Mouse (Mus musculus) heart, embryonic 15.5 days (tissue): Measurements from ENCODE around the gene Fzd9. TPM values are rescaled to one million over a fixed set of nuclear protein-coding genes. Genes with fewer than 3 reads are reported as not detected.
"Not testable (repeated sequence)": the region's sequence is repeated elsewhere in the genome, so short reads cannot be mapped to it uniquely, and the experiment has no call there.

Experiments used
- ATAC-seq: fragments of 200-750 bp; cut with Nextera tagmentation; replicated peaks from 2 replicates; pipeline ENCODE4 v1.8.0; 2017; ENCODE audit warnings: low read depth, moderate TSS enrichment; ENCODE audit not compliant: insufficient number of reproducible peaks, insufficient read depth, low FRiP score
- H3K27ac ChIP-seq: fragments of 300-500 bp; sonication (generic); 2 replicates; pipeline ENCODE4 v1.5.1; 2015; ENCODE audit warnings: mild to moderate bottlenecking, inconsistent platforms
- H3K27me3 ChIP-seq: fragments of 300-500 bp; sonication (generic); 2 replicates; pipeline ENCODE4 v1.6.1; 2015; ENCODE audit warnings: inconsistent platforms
- H3K36me3 ChIP-seq: fragments of 300-500 bp; sonication (generic); 2 replicates; pipeline ENCODE4 v1.6.1; 2015; ENCODE audit warnings: mild to moderate bottlenecking, inconsistent platforms
- H3K4me1 ChIP-seq: fragments of 300-500 bp; sonication (generic); replicated peaks from 2 replicates; pipeline ENCODE4 v1.6.1; 2015; ENCODE audit warnings: inconsistent platforms
- H3K4me2 ChIP-seq: fragments of 300-500 bp; sonication (generic); 2 replicates; pipeline ENCODE4 v1.6.1; 2015; ENCODE audit warnings: inconsistent platforms, mild to moderate bottlenecking, moderate library complexity
- H3K4me3 ChIP-seq: fragments of 300-500 bp; sonication (generic); 2 replicates; pipeline ENCODE4 v1.5.1; 2015; ENCODE audit warnings: mild to moderate bottlenecking, inconsistent platforms
- H3K9ac ChIP-seq: fragments of 300-500 bp; sonication (generic); 2 replicates; pipeline ENCODE4 v1.6.1; 2015; ENCODE audit warnings: mild to moderate bottlenecking, inconsistent platforms
- H3K9me3 ChIP-seq: fragments of 300-500 bp; sonication (generic); replicated peaks from 2 replicates; pipeline ENCODE4 v1.6.1; 2016; ENCODE audit warnings: inconsistent platforms
- WGBS: fragments of 180-500 bp; shearing (Covaris S2); methylation state at CpG from one replicate; pipeline ENCODE4 v1.1.7; 2015; ENCODE audit warnings: mixed read lengths; 5-methylcytosine and 5-hydroxymethylcytosine counted together
- polyA plus RNA-seq: library from polyadenylated mRNA; unstranded; fragments of >200 nt; fragmentation: Nextera tagmentation; extraction: Ambion mirVana; gene quantifications from 2 replicates; pipeline ENCODE4 v1.2.1, GENCODE M21; 2015

The Fzd9 gene
- polyA plus RNA-seq, 1 experiment from 2014 or later, result 5.0 TPM

GRCm38 (mm10) chr5:135247337-135247736 lies 3.7 kb downstream of the Fzd9 start:
- H3K9me3 ChIP-seq, result no peaks in the 10 kb centered on the region
- no peak for ATAC-seq
- H3K36me3 ChIP-seq, result peaks cover 49% of the 10 kb centered on the region
- no peak overlapping the region for H3K4me3 ChIP-seq
- H3K27me3 ChIP-seq, result peaks cover 17% of the 10 kb centered on the region
- H3K4me1 ChIP-seq, result peaks cover 39% of the 10 kb centered on the region
- no peak overlapping the region for H3K27ac ChIP-seq
- H3K4me2 ChIP-seq, result no peak overlapping the region
- no peak overlapping the region for H3K9ac ChIP-seq
- 75% methylated on average over 9 of the region's 9 CpGs for WGBS

- Histone ChIP-seq H3K27me3 (peaks cover 17% of the 10 kb centered on the region), H3K4me2 (no peak overlapping the region), H3K9ac (no peak overlapping the region), H3K4me1 (peaks cover 46% of the 10 kb centered on the region), H3K9me3 (no peaks in the 10 kb centered on the region), H3K36me3 (peaks cover 57% of the 10 kb centered on the region), H3K4me3 (no peak overlapping the region), H3K27ac (no peak overlapping the region)
- 63% methylated on average over 4 of the region's 4 CpGs for WGBS
- no peak for ATAC-seq
Measured at GRCm38 (mm10) chr5:135246531-135246930, 4.5 kb downstream of the Fzd9 start.

- no peak overlapping the region for H3K4me2 ChIP-seq
- H3K9me3 ChIP-seq, result no peaks in the 10 kb centered on the region
- H3K4me3 ChIP-seq, result no peak overlapping the region
- ATAC-seq, result no peak
- 94% methylated on average over 1 of the region's 1 CpGs for WGBS
- peaks cover 34% of the 10 kb centered on the region for H3K4me1 ChIP-seq
- peak overlapping the region; percentile 89 for H3K27ac ChIP-seq
- H3K9ac ChIP-seq, result no peak overlapping the region
- H3K27me3 ChIP-seq, result no peaks in the 10 kb centered on the region
- H3K36me3 ChIP-seq, result peaks cover 88% of the 10 kb centered on the region
Measured at GRCm38 (mm10) chr5:135243166-135243565, 7.9 kb downstream of the Fzd9 start.

DNA sequence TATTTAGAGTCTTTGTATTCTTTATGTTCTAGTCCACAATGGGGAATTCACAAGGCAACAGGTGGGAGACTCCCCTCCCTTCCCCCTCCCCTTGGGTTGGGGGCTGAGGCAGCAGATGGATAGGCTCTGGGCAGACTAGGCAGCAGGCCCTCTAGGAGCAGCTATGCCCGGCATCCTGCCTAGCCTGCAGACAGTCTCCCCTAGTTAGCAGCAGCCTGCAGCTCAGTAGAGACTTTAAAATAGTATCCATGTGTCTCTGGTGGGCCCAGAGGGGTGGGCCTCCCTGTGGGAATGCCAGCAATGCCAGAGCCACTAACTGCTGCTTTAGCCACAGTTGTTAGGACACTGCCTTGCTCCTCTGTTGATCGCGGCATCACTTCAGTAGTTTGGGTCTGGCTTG lies 8.4 kb downstream of the Fzd9 start:
- H3K27me3 ChIP-seq, result no peaks in the 10 kb centered on the region
- no peak overlapping the region for H3K4me3 ChIP-seq
- no peak overlapping the region for H3K4me2 ChIP-seq
- no peak; the same call in 1 of the 2 replicates for ATAC-seq
- H3K9ac ChIP-seq, result no peak overlapping the region
- 56% methylated on average over 3 of the region's 3 CpGs for WGBS
- H3K27ac ChIP-seq, result peak overlapping the region; percentile 89
- no peaks in the 10 kb centered on the region for H3K9me3 ChIP-seq
- peaks cover 34% of the 10 kb centered on the region for H3K4me1 ChIP-seq
- peaks cover 93% of the 10 kb centered on the region for H3K36me3 ChIP-seq

GRCm38 (mm10) chr5:135242136-135242535 lies 8.9 kb downstream of the Fzd9 start:
- 59% methylated on average over 12 of the region's 12 CpGs for WGBS
- H3K9ac ChIP-seq, result no peak overlapping the region
- H3K36me3 ChIP-seq, result peaks cover 94% of the 10 kb centered on the region
- H3K4me3 ChIP-seq, result no peak overlapping the region
- no peak overlapping the region for H3K4me2 ChIP-seq
- no peaks in the 10 kb centered on the region for H3K27me3 ChIP-seq
- no peaks in the 10 kb centered on the region for H3K9me3 ChIP-seq
- H3K27ac ChIP-seq, result peak overlapping the region; percentile 89
- H3K4me1 ChIP-seq, result peaks cover 32% of the 10 kb centered on the region
- no peak for ATAC-seq

DNA sequence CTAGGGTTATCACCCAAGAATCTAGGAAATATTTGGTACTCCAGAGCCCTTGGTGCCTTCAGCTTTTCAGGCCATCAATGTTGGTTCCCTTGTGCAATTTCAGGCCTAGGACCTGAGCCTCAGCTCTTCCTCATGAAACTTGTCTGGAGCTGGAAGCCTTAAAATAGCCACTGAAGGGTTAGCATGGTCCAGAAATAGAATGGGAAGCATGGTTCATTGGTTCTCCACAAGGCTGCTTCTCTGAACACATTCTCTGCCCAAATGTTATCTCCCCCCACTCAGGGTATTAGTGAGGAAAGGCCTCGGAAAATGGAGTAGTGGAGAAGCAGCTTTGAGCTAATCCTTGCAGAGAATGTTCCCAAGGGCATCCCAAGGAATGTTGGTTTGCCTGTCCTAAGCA lies 9.6 kb downstream of the Fzd9 start:
- Histone ChIP-seq H3K9me3 (no peaks in the 10 kb centered on the region), H3K4me2 (peak overlapping the region; percentile 27; the same call in 1 of the 2 replicates), H3K4me3 (no peak overlapping the region), H3K27ac (peak overlapping the region; percentile 89), H3K4me1 (peaks cover 32% of the 10 kb centered on the region), H3K9ac (no peak overlapping the region), H3K36me3 (peaks cover 94% of the 10 kb centered on the region), H3K27me3 (no peaks in the 10 kb centered on the region)
- 50% methylated on average over 1 of the region's 1 CpGs for WGBS
- no peak for ATAC-seq

GRCm38 (mm10) chr5:135238832-135239231 lies 12.2 kb downstream of the Fzd9 start:
- ATAC-seq, result no peak
- Histone ChIP-seq H3K4me2 (no peak overlapping the region), H3K27me3 (no peaks in the 10 kb centered on the region), H3K4me1 (peaks cover 32% of the 10 kb centered on the region), H3K36me3 (peaks cover 94% of the 10 kb centered on the region), H3K9ac (no peak overlapping the region), H3K27ac (no peak overlapping the region), H3K4me3 (no peak overlapping the region), H3K9me3 (no peaks in the 10 kb centered on the region)
- WGBS, result 81% methylated on average over 2 of the region's 2 CpGs

DNA sequence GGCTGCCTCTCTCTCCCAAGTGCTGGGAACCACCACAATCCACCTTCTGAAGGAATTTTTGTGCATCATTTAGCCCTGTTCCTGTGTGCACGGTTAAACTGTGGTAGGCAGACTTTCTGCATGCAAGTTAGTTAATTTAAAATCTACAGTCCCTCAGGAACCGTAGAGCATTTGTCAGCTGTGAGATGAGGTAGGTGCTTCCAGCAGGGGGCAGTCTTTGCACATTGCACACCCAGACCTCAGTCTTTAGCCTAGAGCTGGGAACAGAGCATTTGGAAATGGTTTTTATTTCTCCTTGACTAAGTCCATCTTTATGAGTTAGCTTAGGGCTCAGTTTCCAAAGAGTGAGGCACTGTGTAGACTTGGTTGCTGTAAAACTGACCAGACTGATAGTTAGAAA lies 14.5 kb downstream of the Fzd9 start:
- ATAC-seq, result no peak
- Histone ChIP-seq H3K36me3 (peaks cover 97% of the 10 kb centered on the region), H3K4me3 (no peak overlapping the region), H3K27me3 (no peaks in the 10 kb centered on the region), H3K9ac (no peak overlapping the region), H3K4me2 (no peak overlapping the region), H3K4me1 (peaks cover 15% of the 10 kb centered on the region), H3K27ac (no peak overlapping the region), H3K9me3 (no peaks in the 10 kb centered on the region)
- WGBS, result 39% methylated on average over 2 of the region's 2 CpGs

GRCm38 (mm10) chr5:135233166-135233920 lies 17.7 kb downstream of the Fzd9 start:
- Histone ChIP-seq H3K4me2 (no peak overlapping the region), H3K27me3 (no peaks in the 10 kb centered on the region), H3K9ac (no peak overlapping the region), H3K4me3 (no peak overlapping the region), H3K4me1 (no peaks in the 10 kb centered on the region), H3K27ac (no peak overlapping the region), H3K36me3 (peaks cover 96% of the 10 kb centered on the region), H3K9me3 (no peaks in the 10 kb centered on the region)
- 84% methylated on average over 8 of the region's 8 CpGs for WGBS
- no peak for ATAC-seq

DNA sequence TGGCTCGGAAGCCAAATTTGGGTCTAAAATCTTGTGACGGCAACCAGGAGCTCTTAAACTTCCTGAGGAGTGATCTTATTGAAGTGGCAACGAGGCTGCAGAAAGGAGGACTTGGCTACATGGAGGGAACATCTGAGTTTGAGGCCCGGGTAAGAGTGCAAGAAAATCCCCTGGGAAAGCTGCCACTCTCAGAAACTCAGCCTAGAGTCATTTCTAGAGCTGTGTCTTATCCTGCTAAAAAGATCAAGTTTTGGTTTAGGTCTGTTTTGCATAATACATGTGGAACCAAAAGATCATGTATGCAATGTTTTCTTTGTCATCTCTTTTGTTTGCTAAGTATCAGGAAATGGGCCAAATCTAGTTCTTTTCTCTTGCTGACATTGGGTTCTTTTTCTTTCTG lies 20.8 kb downstream of the Fzd9 start:
- no peak overlapping the region for H3K9ac ChIP-seq
- ATAC-seq, result no peak
- no peak overlapping the region for H3K27ac ChIP-seq
- no peaks in the 10 kb centered on the region for H3K4me1 ChIP-seq
- no peaks in the 10 kb centered on the region for H3K27me3 ChIP-seq
- 78% methylated on average over 4 of the region's 4 CpGs for WGBS
- no peak overlapping the region for H3K4me2 ChIP-seq
- no peaks in the 10 kb centered on the region for H3K9me3 ChIP-seq
- peaks cover 91% of the 10 kb centered on the region for H3K36me3 ChIP-seq
- H3K4me3 ChIP-seq, result no peak overlapping the region

- ATAC-seq, H3K4me3 ChIP-seq, H3K4me2 ChIP-seq, H3K27me3 ChIP-seq, H3K4me1 ChIP-seq, H3K9me3 ChIP-seq, H3K27ac ChIP-seq, H3K9ac ChIP-seq: not testable (repeated sequence)
- WGBS, result 97% methylated on average over 4 of the region's 4 CpGs
- peaks cover 84% of the 10 kb centered on the region for H3K36me3 ChIP-seq
Measured at GRCm38 (mm10) chr5:135225879-135226278, 25.2 kb downstream of the Fzd9 start.

GRCm38 (mm10) chr5:135224169-135224568 lies 26.9 kb downstream of the Fzd9 start:
- H3K27ac ChIP-seq, result no peak overlapping the region
- H3K9ac ChIP-seq, result no peak overlapping the region
- WGBS, result 91% methylated on average over 3 of the region's 3 CpGs
- H3K4me1 ChIP-seq, result no peaks in the 10 kb centered on the region
- no peak overlapping the region for H3K4me2 ChIP-seq
- H3K9me3 ChIP-seq, result no peaks in the 10 kb centered on the region
- no peak for ATAC-seq
- H3K36me3 ChIP-seq, result peaks cover 80% of the 10 kb centered on the region
- H3K27me3 ChIP-seq, result no peaks in the 10 kb centered on the region
- H3K4me3 ChIP-seq, result no peak overlapping the region
